Mouse (Mus musculus) R1 (cell line): ENCODE data around the gene Ankrd6.

Experiments
- DNase-seq: peaks from one replicate; pipeline ENCODE4 v3.0.0-alpha.2; 2018; ENCODE audit warnings: low read depth, low spot score

Gene Ankrd6

GRCm38 (mm10) chr4:32862011-32862750 lies 88.5 kb downstream of the Ankrd6 start:
- peak; percentile 50 for DNase-seq

GRCm38 (mm10) chr4:32860184-32860965 lies 90.3 kb downstream of the Ankrd6 start:
- DNase-seq, result peak; percentile 39

GRCm38 (mm10) chr4:32855580-32855979 lies 95.1 kb downstream of the Ankrd6 start:
- DNase-seq, result no peak

GRCm38 (mm10) chr4:32854956-32855355 lies 95.7 kb downstream of the Ankrd6 start:
- DNase-seq, result no peak

GRCm38 (mm10) chr4:32853609-32854188 lies 96.9 kb downstream of the Ankrd6 start:
- DNase-seq, result no peak

- DNase-seq, result no peak
Observed at GRCm38 (mm10) chr4:32852819-32853218, 97.8 kb downstream of the Ankrd6 start.

- no peak for DNase-seq
Observed at GRCm38 (mm10) chr4:32852294-32852693, 98.3 kb downstream of the Ankrd6 start.

GRCm38 (mm10) chr4:32838401-32838800 lies 112.2 kb downstream of the Ankrd6 start:
- no peak for DNase-seq

GRCm38 (mm10) chr4:32836071-32836470 lies 114.6 kb downstream of the Ankrd6 start:
- DNase-seq, result no peak

- DNase-seq, result no peak
Observed at GRCm38 (mm10) chr4:32834541-32834940, 116.1 kb downstream of the Ankrd6 start.

GRCm38 (mm10) chr4:32833494-32834282 lies 117.0 kb downstream of the Ankrd6 start:
- peak; percentile 82 for DNase-seq

GRCm38 (mm10) chr4:32829316-32829715 lies 121.3 kb downstream of the Ankrd6 start:
- DNase-seq, result no peak

- no peak for DNase-seq
Observed at GRCm38 (mm10) chr4:32828385-32829077, 122.1 kb downstream of the Ankrd6 start.

GRCm38 (mm10) chr4:32826925-32827324 lies 123.7 kb downstream of the Ankrd6 start:
- no peak for DNase-seq

- no peak for DNase-seq
Observed at GRCm38 (mm10) chr4:32824254-32824653, 126.4 kb downstream of the Ankrd6 start.

GRCm38 (mm10) chr4:32820676-32821075 lies 130.0 kb downstream of the Ankrd6 start:
- no peak for DNase-seq

- DNase-seq, result no peak
Observed at GRCm38 (mm10) chr4:32817478-32817877, 133.2 kb downstream of the Ankrd6 start.

- DNase-seq, result no peak
Observed at GRCm38 (mm10) chr4:32800577-32801170, 150.0 kb downstream of the Ankrd6 start.

- peak; percentile 89 for DNase-seq
Observed at GRCm38 (mm10) chr4:32799966-32800576, 150.6 kb downstream of the Ankrd6 start, which contains the start of gene Lyrm2. Gene Lyrm2, plus strand, starts transcription at chr4:32800253.

GRCm38 (mm10) chr4:32798976-32799375 lies 151.7 kb downstream of the Ankrd6 start:
- DNase-seq, result no peak
